Comparison of ENCODE assay signal across 25 mouse cellular contexts in the genomic region with DNA sequence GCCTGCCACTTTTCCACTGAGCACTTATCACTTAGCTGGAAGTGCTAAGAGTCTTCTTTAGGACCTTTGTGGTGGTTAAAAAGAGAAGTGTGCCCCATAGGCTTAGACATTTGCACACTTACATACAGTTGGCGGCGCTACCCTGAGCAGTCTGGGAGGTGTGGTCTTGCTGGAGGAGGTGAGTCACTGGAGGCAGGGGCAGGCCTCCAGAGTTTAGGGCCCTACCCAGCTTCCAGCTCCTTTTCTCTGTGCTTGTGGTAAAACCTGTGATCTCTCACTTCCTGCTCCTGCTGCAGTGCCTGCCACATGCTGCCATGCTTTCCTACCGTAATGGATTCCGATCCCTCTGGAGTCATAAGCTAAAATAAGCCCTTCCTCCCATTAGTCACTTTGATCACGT. TPM values are rescaled to one million over a fixed set of nuclear protein-coding genes. Genes with fewer than 3 reads are reported as not detected.
A peak's percentile ranks its signal among the peaks of the same experiment; 100 is the strongest.
DNase-seq lines count a peak whose midpoint lies in the region; ATAC-seq lines count a peak whose summit lies in the region.
"Had no signal": no experiment of that assay in that cellular context is flagged by ENCODE, and none has a peak within 500 bp of the region (broad histone marks: within the 10 kb centered on the region; RNA-seq: fewer than 3 reads in every experiment).

No protein-coding gene starts in this region.

- no peak overlapping the region for H3K4me3 ChIP-seq in heart, embryonic 16.5 days (ENCODE audit: low read length)
- H3K4me3 ChIP-seq: embryonic facial prominence, embryonic 12.5 days; forebrain, embryonic 12.5 days; heart, embryonic 13.5 days; kidney, embryonic 15.5 days; limb, embryonic 13.5 days; liver, embryonic 13.5 days; midbrain, embryonic 10.5 days; neural tube, embryonic 15.5 days had no signal

- DNase-seq in heart, adult 8-10 months (ENCODE audit: low spot score) = no peak
- peak; percentile 51 for DNase-seq in 416B (ENCODE audit: low read depth)
- DNase-seq in R1 (ENCODE audit: low read depth, low spot score) = peak; percentile 23
- DNase-seq in thymus, postnatal 4 days = no peak
- no peak for DNase-seq in cerebellum, postnatal 10 days
- DNase-seq: adrenal gland, postnatal 25 days; cerebellum, adult 11-12 months; cerebellum, postnatal 14 days; kidney, postnatal 4 days; liver, embryonic 13.5 days; lung, embryonic 14.5 days; lung, postnatal 4 days; right cerebral cortex, adult 18-20 months; right cerebral cortex, postnatal 4 days had no signal

- H3K9me3 ChIP-seq in heart, embryonic 16.5 days (replicated peaks; ENCODE audit: control insufficient read depth, low read length) = no peaks in the 10 kb centered on the region
- H3K9me3 ChIP-seq: embryonic facial prominence, embryonic 12.5 days; forebrain, embryonic 12.5 days; heart, embryonic 13.5 days; kidney, embryonic 15.5 days; limb, embryonic 13.5 days; liver, embryonic 13.5 days; midbrain, embryonic 10.5 days; neural tube, embryonic 15.5 days had no signal

- H3K36me3 ChIP-seq in heart, embryonic 16.5 days (ENCODE audit: control insufficient read depth, insufficient read depth) = peaks cover 5% of the 10 kb centered on the region; the same call in 1 of the 2 replicates
- H3K36me3 ChIP-seq: embryonic facial prominence, embryonic 12.5 days; forebrain, embryonic 12.5 days; neural tube, embryonic 15.5 days had no signal

- 0 out of 2 replicates have a peak, but pooled peaks cover 6% of the 10 kb centered on the region for H3K4me1 ChIP-seq in heart, embryonic 16.5 days (ENCODE audit: control insufficient read depth, insufficient read depth, low read length)
- H3K4me1 ChIP-seq: embryonic facial prominence, embryonic 12.5 days; limb, embryonic 13.5 days; neural tube, embryonic 15.5 days had no signal

- no peaks in the 10 kb centered on the region for H3K27me3 ChIP-seq in heart, embryonic 16.5 days (ENCODE audit: control insufficient read depth, insufficient read depth, low read length)
- H3K27me3 ChIP-seq: embryonic facial prominence, embryonic 12.5 days; forebrain, embryonic 12.5 days; heart, embryonic 13.5 days; kidney, embryonic 15.5 days; limb, embryonic 13.5 days; liver, embryonic 13.5 days; neural tube, embryonic 15.5 days had no signal

- H3K4me2 ChIP-seq in heart, embryonic 16.5 days (ENCODE audit: low read depth, low read length) = no peak overlapping the region
- H3K4me2 ChIP-seq: embryonic facial prominence, embryonic 12.5 days; forebrain, embryonic 12.5 days; heart, embryonic 13.5 days; kidney, embryonic 15.5 days; limb, embryonic 13.5 days; liver, embryonic 13.5 days; lung, embryonic 14.5 days; neural tube, embryonic 15.5 days had no signal

- no peak for ATAC-seq in heart, embryonic 16.5 days (replicated peaks; ENCODE audit: extremely low read depth, insufficient read depth, low FRiP score)
- peak; percentile 59 for ATAC-seq in monocyte, adult 5-6 weeks (replicated peaks; ENCODE audit: insufficient number of reproducible peaks, low FRiP score, low TSS enrichment, poor library complexity, severe bottlenecking)
- ATAC-seq: hindbrain, postnatal 0 days; intestine, embryonic 16.5 days had no signal

- no peak overlapping the region for H3K9ac ChIP-seq in heart, embryonic 16.5 days (ENCODE audit: low read length)
- H3K9ac ChIP-seq: embryonic facial prominence, embryonic 12.5 days; forebrain, embryonic 12.5 days; heart, embryonic 13.5 days; kidney, embryonic 15.5 days; limb, embryonic 13.5 days; liver, embryonic 13.5 days; lung, embryonic 14.5 days; neural tube, embryonic 15.5 days had no signal

- WGBS in heart, embryonic 16.5 days = 69% methylated on average over 5 of the region's 5 CpGs

- peak overlapping the region; percentile 48 for H3K27ac ChIP-seq in heart, embryonic 16.5 days (ENCODE audit: low read length)
- H3K27ac ChIP-seq: embryonic facial prominence, embryonic 12.5 days; forebrain, embryonic 12.5 days; heart, embryonic 13.5 days; hindbrain, postnatal 0 days; kidney, embryonic 15.5 days; limb, embryonic 13.5 days; liver, embryonic 13.5 days; midbrain, embryonic 10.5 days; neural tube, embryonic 15.5 days had no signal

RNA-seq across cellular contexts. Expression of a gene that starts 24.6 kb away (rescaled TPM):
- polyA plus RNA-seq in heart, embryonic 16.5 days (2015; fragmentation: Nextera tagmentation; extraction: Ambion mirVana) = 20.9 and 22.0 TPM in 2 replicates
- total RNA-seq in heart, adult 8-10 months (2022) = 10 to 100 TPM; 16.9 to 24.1 (median 19.8) TPM
- 2.1 to 8.2 TPM (median 2.6 TPM) in 3 replicates for total RNA-seq in monocyte, adult 5-6 weeks (2017)

Comparison
In these comparisons a context has a peak if more than half of its experiments do, and no peak if none do; other contexts are left out.
1. DNase-seq: peak in 416B (single experiment) and R1 (single experiment); none in heart, adult 8-10 months (single experiment), thymus, postnatal 4 days (single experiment) and cerebellum, postnatal 10 days (0 of 2).